Mouse (Mus musculus): Measurements from ENCODE around the gene Trpc7. TPM values are rescaled to one million over a fixed set of nuclear protein-coding genes. Genes with fewer than 3 reads are reported as not detected.

Gene Trpc7
- polyA plus RNA-seq, 1 experiment from 2014 or later, result 0.20 TPM

- H3K4me3 ChIP-seq (ENCODE audit: low read depth, low read length), result no peak overlapping the region
- 63% methylated on average over 4 of the region's 4 CpGs for WGBS (ENCODE audit: insufficient replicate concordance)
- H3K4me1 ChIP-seq (ENCODE audit: control insufficient read depth, insufficient read depth, low read length), result peaks cover 12% of the 10 kb centered on the region
- no peak overlapping the region for H3K9ac ChIP-seq (ENCODE audit: low read depth, low read length)
- H3K36me3 ChIP-seq (ENCODE audit: control insufficient read depth, insufficient read depth, low read length), result peaks cover 32% of the 10 kb centered on the region
- no peaks in the 10 kb centered on the region for H3K9me3 ChIP-seq (replicated peaks; ENCODE audit: control insufficient read depth, low read length)
- no peak for ATAC-seq (replicated peaks; ENCODE audit: insufficient number of reproducible peaks, low FRiP score, low TSS enrichment)
- H3K27me3 ChIP-seq (ENCODE audit: control insufficient read depth, insufficient read depth, low read length), result no peaks in the 10 kb centered on the region
- H3K4me2 ChIP-seq, result no peak overlapping the region
- no peak overlapping the region for H3K27ac ChIP-seq (ENCODE audit: low read depth, low read length)
Measured at GRCm38 (mm10) chr13:56734617-56735016, 161.2 kb downstream of the Trpc7 start.

DNA sequence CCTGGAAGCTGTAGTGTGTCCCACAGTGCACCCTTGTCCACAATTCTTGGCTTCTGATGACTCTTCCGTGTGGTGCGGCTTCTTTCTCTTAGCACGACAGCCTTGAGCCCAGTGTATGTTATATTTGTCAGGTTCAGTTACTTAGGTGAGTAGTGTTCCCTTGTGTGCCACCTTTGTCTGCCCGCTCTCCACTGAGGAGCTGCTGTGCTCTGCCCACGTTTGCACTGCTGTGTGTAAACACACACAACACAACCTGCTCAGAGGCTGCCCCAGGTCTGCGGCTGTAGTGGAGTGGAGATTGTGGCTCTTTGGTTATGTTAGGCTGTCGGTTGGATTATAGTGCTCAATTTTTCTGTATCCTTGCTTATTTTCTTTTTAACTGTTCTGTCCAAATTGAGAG lies 166.7 kb downstream of the Trpc7 start:
- no peaks in the 10 kb centered on the region for H3K9me3 ChIP-seq (replicated peaks; ENCODE audit: control insufficient read depth, low read length)
- no peaks in the 10 kb centered on the region for H3K27me3 ChIP-seq (ENCODE audit: control insufficient read depth, insufficient read depth, low read length)
- WGBS (ENCODE audit: insufficient replicate concordance), result 87% methylated on average over 7 of the region's 7 CpGs
- no peak overlapping the region for H3K27ac ChIP-seq (ENCODE audit: low read depth, low read length)
- peaks cover 32% of the 10 kb centered on the region for H3K36me3 ChIP-seq (ENCODE audit: control insufficient read depth, insufficient read depth, low read length)
- peaks cover 12% of the 10 kb centered on the region for H3K4me1 ChIP-seq (ENCODE audit: control insufficient read depth, insufficient read depth, low read length)
- H3K4me2 ChIP-seq, result no peak overlapping the region
- ATAC-seq (replicated peaks; ENCODE audit: insufficient number of reproducible peaks, low FRiP score, low TSS enrichment), result no peak
- no peak overlapping the region for H3K4me3 ChIP-seq (ENCODE audit: low read depth, low read length)
- no peak overlapping the region for H3K9ac ChIP-seq (ENCODE audit: low read depth, low read length)

GRCm38 (mm10) chr13:56726551-56726950 lies 169.2 kb downstream of the Trpc7 start:
- no peak for ATAC-seq (replicated peaks; ENCODE audit: insufficient number of reproducible peaks, low FRiP score, low TSS enrichment)
- WGBS (ENCODE audit: insufficient replicate concordance), result 87% methylated on average over 4 of the region's 4 CpGs
- Histone ChIP-seq H3K4me1 (ENCODE audit: control insufficient read depth, insufficient read depth, low read length) (peaks cover 6% of the 10 kb centered on the region), H3K9me3 (replicated peaks; ENCODE audit: control insufficient read depth, low read length) (no peaks in the 10 kb centered on the region), H3K27me3 (ENCODE audit: control insufficient read depth, insufficient read depth, low read length) (no peaks in the 10 kb centered on the region), H3K4me3 (ENCODE audit: low read depth, low read length) (no peak overlapping the region), H3K27ac (ENCODE audit: low read depth, low read length) (no peak overlapping the region), H3K4me2 (no peak overlapping the region), H3K9ac (ENCODE audit: low read depth, low read length) (no peak overlapping the region), H3K36me3 (ENCODE audit: control insufficient read depth, insufficient read depth, low read length) (peaks cover 19% of the 10 kb centered on the region)

Other genes starting within 250 kb of the Trpc7 start
- gene Smad5, start 193.0 kb downstream of the Trpc7 start, polyA plus RNA-seq (2014; fragmentation: Nextera tagmentation; extraction: Ambion mirVana), result 25.7 and 26.3 TPM in 2 replicates
- 0.84 and 0.89 TPM in 2 replicates for gene Gm45623, start 142.2 kb downstream of the Trpc7 start, polyA plus RNA-seq (2014; fragmentation: Nextera tagmentation; extraction: Ambion mirVana)